Mouse (Mus musculus) fat pad, adult 2 months (tissue): ENCODE data around the gene Bglap2.
A peak's percentile ranks its signal among the peaks of the same experiment; 100 is the strongest.

Experiments
- DNase-seq: peaks from one replicate; pipeline ENCODE4 v3.0.0-alpha.2; 2011; ENCODE audit warnings: low read depth, low spot score; ENCODE audit errors: extremely low read depth

Gene Bglap2

GRCm38 (mm10) chr3:88350732-88351131, 27.8 kb downstream of the Bglap2 start:
- no peak for DNase-seq

GRCm38 (mm10) chr3:88339006-88339405, 39.5 kb downstream of the Bglap2 start:
- no peak for DNase-seq

- no peak for DNase-seq
Observed at GRCm38 (mm10) chr3:88338316-88338715, 40.2 kb downstream of the Bglap2 start.

- peak; percentile 91 for DNase-seq
Observed at GRCm38 (mm10) chr3:88337367-88338020, 41.0 kb downstream of the Bglap2 start.

GRCm38 (mm10) chr3:88336058-88337013, 42.2 kb downstream of the Bglap2 start, which contains the start of the genes Tmem79 and Smg5:
Tmem79 (minus strand) TSS chr3:88336148.
Smg5 (plus strand) TSS chr3:88336260.
- DNase-seq: no peak

GRCm38 (mm10) chr3:88335436-88336053, 43.0 kb downstream of the Bglap2 start:
- no peak for DNase-seq

GRCm38 (mm10) chr3:88334902-88335435, 43.5 kb downstream of the Bglap2 start:
- no peak for DNase-seq

- DNase-seq: no peak
Observed at GRCm38 (mm10) chr3:88334029-88334658, 44.4 kb downstream of the Bglap2 start.

GRCm38 (mm10) chr3:88331282-88331681, 47.2 kb downstream of the Bglap2 start:
- no peak for DNase-seq

- DNase-seq: no peak
Observed at GRCm38 (mm10) chr3:88328956-88329355, 49.5 kb downstream of the Bglap2 start.
